Mouse (Mus musculus) intestine, embryonic 15.5 days (tissue): Measurements from ENCODE around the gene Apobec3. TPM values are rescaled to one million over a fixed set of nuclear protein-coding genes. Genes with fewer than 3 reads are reported as not detected.

Source experiments
- ATAC-seq: fragments of 200-750 bp; cut with Nextera tagmentation; 2 replicates; pipeline ENCODE4 v1.8.0; 2017; ENCODE audit warnings: moderate TSS enrichment, moderate library complexity
- H3K27ac ChIP-seq: fragments of 300-500 bp; sonication (generic); 2 replicates; pipeline ENCODE4 v1.5.1; 2015; ENCODE audit warnings: mild to moderate bottlenecking, inconsistent platforms
- H3K27me3 ChIP-seq: fragments of 300-500 bp; sonication (generic); replicated peaks from 2 replicates; pipeline ENCODE4 v1.6.1; 2015; ENCODE audit warnings: inconsistent platforms
- H3K36me3 ChIP-seq: fragments of 300-500 bp; sonication (generic); 2 replicates; pipeline ENCODE4 v1.6.1; 2015; ENCODE audit warnings: inconsistent platforms
- H3K4me1 ChIP-seq: fragments of 300-500 bp; sonication (generic); replicated peaks from 2 replicates; pipeline ENCODE4 v1.6.1; 2015; ENCODE audit warnings: inconsistent platforms
- H3K4me2 ChIP-seq: fragments of 300-500 bp; sonication (generic); replicated peaks from 2 replicates; pipeline ENCODE4 v1.6.1; 2015; ENCODE audit warnings: mild to moderate bottlenecking, inconsistent platforms
- H3K4me3 ChIP-seq: fragments of 300-500 bp; sonication (generic); replicated peaks from 2 replicates; pipeline ENCODE4 v1.5.1; 2015; ENCODE audit warnings: inconsistent platforms
- H3K9ac ChIP-seq: fragments of 300-500 bp; sonication (generic); 2 replicates; pipeline ENCODE4 v1.6.1; 2015; ENCODE audit warnings: inconsistent platforms
- H3K9me3 ChIP-seq: fragments of 300-500 bp; sonication (generic); 2 replicates; pipeline ENCODE4 v1.6.1; 2016; ENCODE audit warnings: inconsistent platforms
- WGBS: fragments of 180-500 bp; shearing (Covaris S2); methylation state at CpG from one replicate; pipeline ENCODE4 v1.1.7; 2015; 5-methylcytosine and 5-hydroxymethylcytosine counted together
- polyA plus RNA-seq: library from polyadenylated mRNA; unstranded; fragments of >200 nt; fragmentation: Nextera tagmentation; extraction: Ambion mirVana; gene quantifications from 2 replicates; pipeline ENCODE4 v1.2.1, GENCODE M21; 2015

Gene Apobec3
- polyA plus RNA-seq = 13.1 and 15.4 TPM in 2 replicates

- Histone ChIP-seq H3K27me3 (no peaks in the 10 kb centered on the region), H3K4me1 (peaks cover 12% of the 10 kb centered on the region), H3K27ac (0 out of 2 replicates have a peak within 1 kb of the TSS, but pooled peaks have one; percentile 22), H3K9ac (peak within 1 kb of the TSS; percentile 34), H3K4me2 (peak within 1 kb of the TSS; percentile 75), H3K36me3 (no peaks in the 10 kb centered on the region), H3K9me3 (no peaks in the 10 kb centered on the region), H3K4me3 (peak within 1 kb of the TSS; percentile 42)
- 4% methylated on average over 20 of the region's 20 CpGs for WGBS
- ATAC-seq = peak; percentile 71
Measured at GRCm38 (mm10) chr15:79891436-79892212, at the start of gene Apobec3. TSS of gene Apobec3 (plus strand) at chr15:79891659.

- 91% methylated on average over 3 of the region's 3 CpGs for WGBS
Measured at GRCm38 (mm10) chr15:79842985-79843384, 48.5 kb upstream of the Apobec3 start.

GRCm38 (mm10) chr15:79845986-79846385 lies 45.5 kb upstream of the Apobec3 start:
- H3K36me3 ChIP-seq = no peaks in the 10 kb centered on the region
- H3K27me3 ChIP-seq = no peaks in the 10 kb centered on the region
- H3K4me3 ChIP-seq = no peak overlapping the region
- WGBS = 63% methylated on average over 4 of the region's 4 CpGs
- peaks cover 7% of the 10 kb centered on the region; the same call in 1 of the 2 replicates for H3K4me1 ChIP-seq
- H3K4me2 ChIP-seq = no peak overlapping the region
- H3K9me3 ChIP-seq = no peaks in the 10 kb centered on the region
- no peak overlapping the region for H3K9ac ChIP-seq
- H3K27ac ChIP-seq = no peak overlapping the region
- no peak for ATAC-seq

More at GRCm38 (mm10) chr15:79842985-79843384, 48.5 kb upstream of the Apobec3 start:
- Histone ChIP-seq H3K27ac (no peak overlapping the region), H3K4me2 (no peak overlapping the region), H3K4me1 (peaks cover 7% of the 10 kb centered on the region; the same call in 1 of the 2 replicates), H3K4me3 (no peak overlapping the region), H3K36me3 (no peaks in the 10 kb centered on the region), H3K27me3 (no peaks in the 10 kb centered on the region), H3K9me3 (no peaks in the 10 kb centered on the region), H3K9ac (no peak overlapping the region)
- no peak for ATAC-seq

GRCm38 (mm10) chr15:79847100-79847499 lies 44.4 kb upstream of the Apobec3 start:
- 0 out of 2 replicates have a peak overlapping the region, but pooled peaks have one; percentile 32 for H3K27ac ChIP-seq
- WGBS = 28% methylated on average over 5 of the region's 5 CpGs

GRCm38 (mm10) chr15:79850143-79850542 lies 41.3 kb upstream of the Apobec3 start:
- no peak overlapping the region for H3K4me3 ChIP-seq
- H3K4me2 ChIP-seq = no peak overlapping the region
- H3K9ac ChIP-seq = no peak overlapping the region
- H3K9me3 ChIP-seq = no peaks in the 10 kb centered on the region
- WGBS = 96% methylated on average over 2 of the region's 2 CpGs
- no peak for ATAC-seq
- no peaks in the 10 kb centered on the region for H3K27me3 ChIP-seq
- no peak overlapping the region for H3K27ac ChIP-seq
- H3K36me3 ChIP-seq = no peaks in the 10 kb centered on the region
- peaks cover 7% of the 10 kb centered on the region; the same call in 1 of the 2 replicates for H3K4me1 ChIP-seq

More at GRCm38 (mm10) chr15:79847100-79847499, 44.4 kb upstream of the Apobec3 start:
- H3K4me2 ChIP-seq = no peak overlapping the region
- H3K4me1 ChIP-seq = peaks cover 7% of the 10 kb centered on the region; the same call in 1 of the 2 replicates
- ATAC-seq = peak; percentile 66; the same call in 1 of the 2 replicates
- no peaks in the 10 kb centered on the region for H3K27me3 ChIP-seq
- H3K9me3 ChIP-seq = no peaks in the 10 kb centered on the region
- no peak overlapping the region for H3K9ac ChIP-seq
- H3K36me3 ChIP-seq = no peaks in the 10 kb centered on the region
- H3K4me3 ChIP-seq = no peak overlapping the region

- H3K27me3 ChIP-seq = no peaks in the 10 kb centered on the region
- no peaks in the 10 kb centered on the region for H3K36me3 ChIP-seq
- H3K27ac ChIP-seq = no peak overlapping the region
- ATAC-seq = no peak
- WGBS = 83% methylated on average over 5 of the region's 5 CpGs
- no peak overlapping the region for H3K9ac ChIP-seq
- no peak overlapping the region for H3K4me2 ChIP-seq
- H3K4me1 ChIP-seq = no peaks in the 10 kb centered on the region
- H3K9me3 ChIP-seq = no peaks in the 10 kb centered on the region
- no peak overlapping the region for H3K4me3 ChIP-seq
Measured at GRCm38 (mm10) chr15:79858979-79859378, 32.5 kb upstream of the Apobec3 start.

GRCm38 (mm10) chr15:79859821-79860220 lies 31.6 kb upstream of the Apobec3 start:
- H3K4me1 ChIP-seq = no peaks in the 10 kb centered on the region
- H3K27ac ChIP-seq = no peak overlapping the region
- 86% methylated on average over 9 of the region's 9 CpGs for WGBS
- ATAC-seq = no peak
- no peak overlapping the region for H3K9ac ChIP-seq
- H3K36me3 ChIP-seq = no peaks in the 10 kb centered on the region
- no peaks in the 10 kb centered on the region for H3K27me3 ChIP-seq
- no peak overlapping the region for H3K4me2 ChIP-seq
- no peaks in the 10 kb centered on the region for H3K9me3 ChIP-seq
- H3K4me3 ChIP-seq = no peak overlapping the region

- no peaks in the 10 kb centered on the region for H3K4me1 ChIP-seq
- no peak overlapping the region for H3K4me2 ChIP-seq
- 86% methylated on average over 3 of the region's 3 CpGs for WGBS
- H3K36me3 ChIP-seq = no peaks in the 10 kb centered on the region
- H3K4me3 ChIP-seq = no peak overlapping the region
- no peak overlapping the region for H3K9ac ChIP-seq
- no peaks in the 10 kb centered on the region for H3K27me3 ChIP-seq
- H3K27ac ChIP-seq = no peak overlapping the region
- no peak for ATAC-seq
- no peaks in the 10 kb centered on the region for H3K9me3 ChIP-seq
Measured at GRCm38 (mm10) chr15:79867260-79868002, 24.0 kb upstream of the Apobec3 start.

- Histone ChIP-seq H3K27me3 (no peaks in the 10 kb centered on the region), H3K4me3 (no peak overlapping the region), H3K9ac (no peak overlapping the region), H3K36me3 (no peaks in the 10 kb centered on the region), H3K4me1 (no peaks in the 10 kb centered on the region), H3K9me3 (no peaks in the 10 kb centered on the region), H3K4me2 (no peak overlapping the region), H3K27ac (no peak overlapping the region)
- WGBS = 87% methylated on average over 8 of the region's 8 CpGs
- ATAC-seq = no peak
Measured at GRCm38 (mm10) chr15:79873545-79873944, 17.9 kb upstream of the Apobec3 start.

GRCm38 (mm10) chr15:79873995-79874394 lies 17.5 kb upstream of the Apobec3 start:
- Histone ChIP-seq H3K36me3 (no peaks in the 10 kb centered on the region), H3K9me3 (no peaks in the 10 kb centered on the region), H3K27me3 (no peaks in the 10 kb centered on the region), H3K4me2 (no peak overlapping the region), H3K4me3 (no peak overlapping the region), H3K4me1 (no peaks in the 10 kb centered on the region; the same call in 1 of the 2 replicates), H3K27ac (no peak overlapping the region), H3K9ac (no peak overlapping the region)
- no peak for ATAC-seq
- WGBS = 65% methylated on average over 2 of the region's 2 CpGs

- H3K9ac ChIP-seq = no peak overlapping the region
- H3K4me2 ChIP-seq = no peak overlapping the region
- peaks cover 6% of the 10 kb centered on the region for H3K4me1 ChIP-seq
- no peaks in the 10 kb centered on the region for H3K36me3 ChIP-seq
- no peaks in the 10 kb centered on the region for H3K27me3 ChIP-seq
- no peak overlapping the region for H3K27ac ChIP-seq
- no peak overlapping the region for H3K4me3 ChIP-seq
- no peak for ATAC-seq
- H3K9me3 ChIP-seq = no peaks in the 10 kb centered on the region
- WGBS = 83% methylated on average over 18 of the region's 18 CpGs
Measured at GRCm38 (mm10) chr15:79875261-79875995, 16.0 kb upstream of the Apobec3 start.

GRCm38 (mm10) chr15:79878725-79879136 lies 12.7 kb upstream of the Apobec3 start:
- ATAC-seq = 0 out of 2 replicates have a peak, but pooled peaks have one; percentile 8
- H3K27ac ChIP-seq = peak overlapping the region; percentile 42; the same call in 1 of the 2 replicates
- H3K9ac ChIP-seq = no peak overlapping the region

More at GRCm38 (mm10) chr15:79878725-79879136, 12.7 kb upstream of the Apobec3 start:
- H3K27me3 ChIP-seq = no peaks in the 10 kb centered on the region
- 70% methylated on average over 6 of the region's 6 CpGs for WGBS
- peak overlapping the region; percentile 0; the same call in 1 of the 2 replicates for H3K4me2 ChIP-seq
- no peak overlapping the region for H3K4me3 ChIP-seq
- peaks cover 6% of the 10 kb centered on the region for H3K4me1 ChIP-seq
- H3K9me3 ChIP-seq = no peaks in the 10 kb centered on the region
- H3K36me3 ChIP-seq = no peaks in the 10 kb centered on the region
